Mouse (Mus musculus): ENCODE results near the gene Ate1. TPM values are rescaled to one million over a fixed set of nuclear protein-coding genes. Genes with fewer than 3 reads are reported as not detected.
"Not testable (repeated sequence)": the region's sequence is repeated elsewhere in the genome, so short reads cannot be mapped to it uniquely, and the experiment has no call there.

Gene Ate1
- total RNA-seq, 4 experiments from 2014 or later: 42.2 to 46.4 (median 44.6) TPM

DNA sequence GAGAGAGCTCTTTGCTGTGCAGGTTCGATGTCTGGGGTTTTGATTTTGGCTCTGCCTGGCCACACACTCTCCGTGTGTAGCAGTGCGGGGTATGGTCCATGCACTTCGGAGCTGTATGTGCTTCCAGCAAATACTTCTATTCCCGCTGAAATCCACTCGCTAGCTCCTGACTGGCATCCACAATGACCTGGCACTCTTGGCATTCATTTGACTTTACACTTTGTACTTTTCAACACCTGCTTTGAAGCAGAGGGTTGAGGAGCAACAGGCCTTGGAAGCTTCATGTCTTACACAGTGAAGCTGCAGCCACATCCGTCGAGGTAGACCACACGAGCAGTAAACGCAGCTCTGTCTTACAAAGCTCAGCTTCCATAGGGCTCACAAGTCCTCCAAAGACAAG is 112.5 kb downstream of the Ate1 start:
- DNase-seq (ENCODE audit: low spot score in 2 of 2): no peak

DNA sequence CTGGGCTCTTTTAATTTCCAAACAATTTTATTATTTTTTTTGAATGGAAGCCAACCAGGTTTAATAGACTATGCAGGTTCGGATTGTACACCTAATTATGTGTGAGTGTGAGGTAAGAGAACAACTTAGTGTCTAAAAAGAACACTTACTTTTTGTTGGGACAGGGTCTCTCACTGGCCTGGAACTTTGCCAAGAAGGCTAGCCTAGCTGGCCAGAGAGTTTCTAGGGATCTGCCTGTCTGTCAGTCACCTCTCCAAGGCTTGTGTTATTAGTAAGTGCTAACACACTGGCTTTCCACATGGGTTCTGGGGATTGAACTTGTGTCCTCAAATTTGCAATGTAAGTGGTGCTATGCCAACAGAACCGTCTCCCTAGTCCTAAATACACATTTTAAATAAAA is 116.8 kb downstream of the Ate1 start:
- no peak for DNase-seq (ENCODE audit: low spot score in 2 of 2)

GRCm38 (mm10) chr7:130394697-130395096 is 125.5 kb downstream of the Ate1 start:
- DNase-seq (ENCODE audit: low spot score in 2 of 2): no peak

DNA sequence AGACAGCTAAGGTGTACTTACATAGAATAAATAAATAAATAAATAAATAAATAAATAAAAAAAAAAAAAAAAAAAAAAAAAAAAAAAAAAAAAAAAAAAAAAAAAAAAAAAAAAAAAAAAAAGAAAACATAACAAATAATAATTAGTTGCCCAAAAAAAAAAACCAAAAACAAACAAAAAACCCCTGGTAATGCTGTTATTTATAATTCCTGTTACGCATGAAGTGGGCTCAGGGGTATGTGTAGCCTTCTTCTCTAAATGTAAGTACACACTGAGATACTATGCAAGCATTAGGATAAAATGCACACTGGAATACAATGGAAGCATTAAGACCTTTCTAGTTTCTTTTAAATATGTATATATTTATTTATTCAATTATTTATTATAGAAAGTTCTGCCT is 130.1 kb downstream of the Ate1 start:
- not testable (repeated sequence) for DNase-seq (ENCODE audit: low spot score in 2 of 2)

DNA sequence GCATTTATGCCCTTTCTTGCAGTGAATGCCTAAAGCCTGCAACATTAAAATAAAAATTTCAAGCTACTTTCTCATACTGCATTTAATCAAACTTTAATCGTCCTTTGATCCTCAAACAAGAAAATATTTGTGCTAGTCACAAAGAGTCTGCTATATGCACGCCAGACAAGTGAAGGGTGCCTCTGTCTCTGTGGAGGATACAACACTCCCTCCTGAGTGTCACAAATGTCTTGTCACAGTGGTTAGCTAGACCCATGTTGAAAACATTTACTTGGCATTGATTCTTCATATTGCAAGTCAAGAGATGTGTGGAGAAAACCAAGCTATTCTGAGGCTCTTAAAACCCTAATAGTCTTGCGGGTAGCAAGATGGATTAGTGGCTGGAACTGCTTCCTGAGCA is 133.9 kb downstream of the Ate1 start:
- DNase-seq (ENCODE audit: low spot score in 2 of 2): no peak

DNA sequence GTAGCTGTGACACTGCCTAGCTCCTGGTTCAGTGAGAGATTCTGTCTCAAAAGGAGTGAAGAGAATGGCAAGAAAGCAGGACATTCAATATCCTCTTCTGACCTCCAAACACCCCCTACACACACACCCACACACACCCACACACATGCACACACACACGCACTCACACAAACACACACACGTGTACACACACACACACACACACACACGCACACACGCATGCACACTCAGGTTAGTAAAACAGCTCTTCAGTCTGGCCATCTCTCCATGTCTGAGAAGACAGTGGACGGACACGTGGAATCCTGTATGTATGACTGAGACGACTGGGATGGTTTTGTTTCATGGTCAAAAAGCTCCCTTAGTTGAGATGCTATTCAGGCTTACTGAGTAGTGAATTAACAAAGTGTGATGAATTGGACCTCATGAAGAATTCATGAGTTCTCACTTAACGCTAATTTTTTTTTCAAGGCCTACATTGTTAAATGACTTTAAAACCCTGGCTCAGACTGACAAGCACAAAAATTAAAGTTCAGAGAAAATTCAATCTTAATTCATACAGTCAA is 134.4 kb downstream of the Ate1 start:
- no peak for DNase-seq (ENCODE audit: low spot score in 2 of 2)

- DNase-seq (ENCODE audit: low spot score in 2 of 2): no peak
Observed at GRCm38 (mm10) chr7:130382126-130382525, 138.0 kb downstream of the Ate1 start.

- DNase-seq (ENCODE audit: low spot score in 2 of 2): no peak
Observed at GRCm38 (mm10) chr7:130381387-130381951, 138.7 kb downstream of the Ate1 start.

DNA sequence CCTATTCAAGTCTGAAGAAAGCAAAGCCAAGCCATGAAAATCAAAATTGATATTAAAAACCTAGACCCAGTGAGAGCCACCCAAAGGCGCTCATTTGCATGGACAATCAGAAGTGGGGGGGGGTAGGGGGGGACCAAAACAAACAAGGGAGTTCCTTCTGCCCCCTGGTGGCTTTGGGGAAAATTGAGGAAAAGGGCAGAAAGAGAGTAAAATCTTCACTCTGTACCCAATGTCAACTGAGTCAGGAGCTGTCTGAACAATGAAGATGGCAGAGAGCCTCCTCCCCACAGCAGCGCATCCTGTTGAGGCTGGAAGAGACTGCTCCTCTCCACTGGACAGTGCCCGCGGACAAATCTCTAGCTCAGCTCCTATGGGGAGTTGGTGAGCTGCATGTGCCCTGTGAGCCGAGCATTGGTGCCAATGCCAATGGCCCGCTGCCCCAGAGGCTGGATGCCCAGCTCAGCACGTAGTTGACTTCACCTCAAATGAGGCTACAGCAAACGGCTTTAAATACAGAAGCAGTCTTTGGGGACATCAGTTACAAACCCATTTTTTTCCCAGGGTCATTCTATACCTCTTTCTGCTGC is 139.3 kb downstream of the Ate1 start:
- peak; percentile 8 to 31 for DNase-seq (ENCODE audit: low spot score in 2 of 2)

GRCm38 (mm10) chr7:130380367-130380766 is 139.8 kb downstream of the Ate1 start:
- no peak for DNase-seq (ENCODE audit: low spot score in 2 of 2)

GRCm38 (mm10) chr7:130379886-130380285 is 140.3 kb downstream of the Ate1 start:
- DNase-seq (ENCODE audit: low spot score in 2 of 2): no peak

DNA sequence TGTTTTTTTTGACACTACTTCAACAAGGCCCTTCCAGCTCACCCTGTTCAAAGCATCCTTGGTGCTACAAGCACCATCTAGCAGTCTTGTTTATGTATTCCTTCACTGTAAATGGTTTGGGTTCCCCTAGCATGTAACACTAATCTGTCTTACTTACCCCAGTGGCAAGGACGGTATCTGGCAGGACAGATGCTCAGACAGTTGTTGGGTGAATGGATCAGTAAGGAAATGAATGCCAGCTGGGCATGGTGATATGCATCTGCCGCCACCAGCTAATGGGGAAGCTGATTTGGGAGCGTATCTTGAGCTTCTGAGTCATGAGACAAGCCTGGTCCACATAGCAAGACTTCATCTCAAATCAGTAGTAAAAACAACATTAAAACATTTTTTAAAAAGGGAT is 141.9 kb downstream of the Ate1 start:
- no peak for DNase-seq (ENCODE audit: low spot score in 2 of 2)

- no peak for DNase-seq (ENCODE audit: low spot score in 2 of 2)
Observed at GRCm38 (mm10) chr7:130374311-130374710, 145.9 kb downstream of the Ate1 start.

GRCm38 (mm10) chr7:130368827-130369641 is 151.1 kb downstream of the Ate1 start:
- no peak for DNase-seq (ENCODE audit: low spot score in 2 of 2)

- no peak for DNase-seq (ENCODE audit: low spot score in 2 of 2)
Observed at GRCm38 (mm10) chr7:130368036-130368826, 151.9 kb downstream of the Ate1 start.

GRCm38 (mm10) chr7:130367222-130368035 is 152.7 kb downstream of the Ate1 start:
- DNase-seq (ENCODE audit: low spot score in 2 of 2): no peak

DNA sequence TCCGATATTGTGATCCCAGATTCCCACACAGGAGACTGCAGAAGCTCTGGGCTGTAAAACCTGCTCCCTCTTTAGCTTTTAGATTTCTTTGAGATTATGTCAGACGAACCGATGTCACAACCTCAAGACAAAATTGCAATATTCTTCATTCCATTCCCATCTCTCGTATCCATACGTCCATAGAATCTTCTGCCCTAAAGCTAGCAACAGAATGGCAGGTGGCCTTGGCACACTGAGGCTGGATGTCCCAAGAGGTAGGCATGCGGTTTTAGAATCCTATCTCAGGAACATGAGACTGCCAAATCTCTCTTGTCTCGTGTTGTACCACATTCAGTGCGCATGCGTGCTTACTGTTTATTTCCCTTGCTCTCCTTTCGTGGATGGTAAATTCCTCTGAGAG is 154.5 kb downstream of the Ate1 start:
- no peak for DNase-seq (ENCODE audit: low spot score in 2 of 2)
